Mouse (Mus musculus) forebrain, embryonic 10.5 days (tissue): ENCODE measurements around the gene Xlr3a. TPM values are rescaled to one million over a fixed set of nuclear protein-coding genes. Genes with fewer than 3 reads are reported as not detected.

Source experiments
- DNase-seq: peaks from one replicate; pipeline ENCODE4 v3.0.0-alpha.2; 2017; ENCODE audit warnings: low spot score; ENCODE audit errors: extremely low spot score
- H3K27ac ChIP-seq: fragments of 300-500 bp; sonication (generic); 2 replicates; pipeline ENCODE4 v1.5.1; 2016; ENCODE audit warnings: mild to moderate bottlenecking
- H3K27me3 ChIP-seq: fragments of 300-500 bp; sonication (generic); 2 replicates; pipeline ENCODE4 v1.6.1; 2016; ENCODE audit warnings: mild to moderate bottlenecking; ENCODE audit not compliant: poor library complexity, severe bottlenecking
- H3K36me3 ChIP-seq: fragments of 300-500 bp; sonication (generic); replicated peaks from 2 replicates; pipeline ENCODE4 v1.6.1; 2016; ENCODE audit warnings: mild to moderate bottlenecking, moderate library complexity
- H3K4me1 ChIP-seq: fragments of 300-500 bp; sonication (generic); 2 replicates; pipeline ENCODE4 v1.6.1; 2016
- H3K4me3 ChIP-seq: fragments of 300-500 bp; sonication (generic); 2 replicates; pipeline ENCODE4 v1.5.1; 2016; ENCODE audit warnings: mild to moderate bottlenecking, moderate library complexity
- H3K9me3 ChIP-seq: fragments of 300-500 bp; sonication (generic); 2 replicates; pipeline ENCODE4 v1.6.1; 2016; ENCODE audit warnings: mild to moderate bottlenecking, moderate library complexity
- WGBS: fragments of 180-500 bp; shearing (Covaris S2); methylation state at CpG from one replicate; pipeline ENCODE4 v1.1.7; 2016; 5-methylcytosine and 5-hydroxymethylcytosine counted together
- polyA plus RNA-seq: library from polyadenylated mRNA; unstranded; fragments of >200 nt; fragmentation: Nextera tagmentation; extraction: Ambion mirVana; gene quantifications from 2 replicates; pipeline ENCODE4 v1.2.1, GENCODE M21; 2016

Xlr3a gene
- polyA plus RNA-seq, 1 experiment from 2014 or later: 3.0 TPM

GRCm38 (mm10) chrX:73039666-73040065, 57.2 kb downstream of the Xlr3a start:
- WGBS: 83% methylated on average over 12 of the region's 12 CpGs
- Histone ChIP-seq H3K4me1 (no peaks in the 10 kb centered on the region), H3K36me3 (no peaks in the 10 kb centered on the region), H3K9me3 (no peaks in the 10 kb centered on the region), H3K27me3 (peaks cover 20% of the 10 kb centered on the region), H3K4me3 (no peak overlapping the region), H3K27ac (no peak overlapping the region)
- DNase-seq: no peak

- Histone ChIP-seq H3K36me3 (no peaks in the 10 kb centered on the region), H3K9me3 (no peaks in the 10 kb centered on the region), H3K4me1 (no peaks in the 10 kb centered on the region), H3K4me3 (no peak overlapping the region), H3K27ac (no peak overlapping the region), H3K27me3 (peaks cover 20% of the 10 kb centered on the region)
- no peak for DNase-seq
- 84% methylated on average over 8 of the region's 8 CpGs for WGBS
Measured at GRCm38 (mm10) chrX:73038831-73039230, 58.1 kb downstream of the Xlr3a start.

GRCm38 (mm10) chrX:73037003-73037402, 59.9 kb downstream of the Xlr3a start, which contains the start of gene Pnma5:
Gene Pnma5, minus strand, starts transcription at chrX:73037103.
- Histone ChIP-seq H3K36me3 (no peaks in the 10 kb centered on the region), H3K4me1 (no peaks in the 10 kb centered on the region), H3K9me3 (no peaks in the 10 kb centered on the region), H3K27me3 (peaks cover 20% of the 10 kb centered on the region), H3K27ac (no peak within 1 kb of the TSS), H3K4me3 (no peak within 1 kb of the TSS)
- 65% methylated on average over 1 of the region's 1 CpGs for WGBS
- DNase-seq: no peak

Other genes starting within 250 kb of the Xlr3a start
- 97.2 and 98.9 TPM in 2 replicates for gene Cetn2, start 178.7 kb downstream of the Xlr3a start, polyA plus RNA-seq
- 39.3 and 40.2 TPM in 2 replicates for gene Nsdhl, start 178.5 kb downstream of the Xlr3a start, polyA plus RNA-seq
- 3.9 and 4.2 TPM in 2 replicates for gene Zfp185, start 109.8 kb downstream of the Xlr3a start, polyA plus RNA-seq
- 0.10 and 0.16 TPM in 2 replicates for gene Pnma5, start 60.0 kb downstream of the Xlr3a start, polyA plus RNA-seq
- 0.21 and 0.29 TPM in 2 replicates for gene Pnma3, start 32.3 kb downstream of the Xlr3a start, polyA plus RNA-seq
- 0.46 and 0.61 TPM in 2 replicates for gene Xlr4a, start 14.6 kb downstream of the Xlr3a start, polyA plus RNA-seq
- gene Gm14685, start 20.0 kb upstream of the Xlr3a start, polyA plus RNA-seq: 0.05 TPM in 1 of 2 replicates, not detected in the other
- gene Xlr5b, start 51.7 kb upstream of the Xlr3a start, polyA plus RNA-seq: not detected in 2 replicates
- not detected in 2 replicates for gene DXBay18, start 52.4 kb upstream of the Xlr3a start, polyA plus RNA-seq
- gene Spin2d, start 79.9 kb upstream of the Xlr3a start, polyA plus RNA-seq: not detected in 2 replicates
- 8.7 and 9.1 TPM in 2 replicates for gene Xlr3b, start 95.1 kb upstream of the Xlr3a start, polyA plus RNA-seq
- gene Xlr4b, start 117.2 kb upstream of the Xlr3a start, polyA plus RNA-seq: 0.37 and 0.52 TPM in 2 replicates
- 10.9 TPM in 2 replicates for gene F8a, start 131.2 kb upstream of the Xlr3a start, polyA plus RNA-seq
- not detected in 2 replicates for gene Xlr4c, start 146.0 kb upstream of the Xlr3a start, polyA plus RNA-seq
- not detected in 2 replicates for gene Xlr3c, start 168.3 kb upstream of the Xlr3a start, polyA plus RNA-seq
- gene Xlr5a, start 195.9 kb upstream of the Xlr3a start, polyA plus RNA-seq: not detected in 2 replicates
- gene Xlr5c, start 195.9 kb upstream of the Xlr3a start, polyA plus RNA-seq: not detected in 2 replicates
- gene Gm45015, start 239.7 kb upstream of the Xlr3a start, polyA plus RNA-seq: not detected in 2 replicates
- gene Zfp275, start 245.5 kb upstream of the Xlr3a start, polyA plus RNA-seq: 16.7 and 17.7 TPM in 2 replicates